Mouse (Mus musculus) ES-E14 (cell line): Measurements from ENCODE around the gene Mpo. TPM values are rescaled to one million over a fixed set of nuclear protein-coding genes. Genes with fewer than 3 reads are reported as not detected.
A peak's percentile ranks its signal among the peaks of the same experiment; 100 is the strongest.

Source experiments
- DNase-seq: peaks from one replicate; pipeline ENCODE4 v3.0.0-alpha.2; 2013; ENCODE audit warnings: low read depth, low spot score
- H3K27ac ChIP-seq: 2 replicates; pipeline ENCODE4 v1.5.1; 2012; ENCODE audit warnings: low read depth, mild to moderate bottlenecking, low read length, moderate library complexity, mixed read lengths; ENCODE audit not compliant: poor library complexity, insufficient read depth, severe bottlenecking
- H3K36me3 ChIP-seq: 2 replicates; pipeline ENCODE4 v1.6.1; 2012; ENCODE audit warnings: mild to moderate bottlenecking, low read length, moderate library complexity, mixed read lengths; ENCODE audit not compliant: control insufficient read depth, poor library complexity, insufficient read depth, severe bottlenecking
- H3K4me1 ChIP-seq, 2 experiments: fragments of 150-350 bp in 1 of 2; sonication (generic) in 1 of 2; 2 replicates each; pipeline ENCODE4 v1.6.1; 2012; ENCODE audit warnings: low read length in 2 of 2, mild to moderate bottlenecking in 1 of 2, mixed read lengths in 1 of 2; ENCODE audit not compliant: control insufficient read depth in 2 of 2, insufficient read depth in 2 of 2, poor library complexity in 1 of 2
- H3K4me3 ChIP-seq, 2 experiments: fragments of 150-350 bp in 1 of 2; sonication (generic) in 1 of 2; 2 replicates each; pipeline ENCODE4 v1.5.1; 2012; ENCODE audit warnings: low read length in 2 of 2, low read depth in 1 of 2, mild to moderate bottlenecking in 1 of 2, mixed read lengths in 1 of 2; ENCODE audit not compliant: insufficient read depth in 1 of 2, poor library complexity in 1 of 2, severe bottlenecking in 1 of 2
- H3K9ac ChIP-seq: 2 replicates; pipeline ENCODE4 v1.6.1; 2012; ENCODE audit warnings: low read depth, mild to moderate bottlenecking, low read length, mixed read lengths; ENCODE audit not compliant: poor library complexity, insufficient read depth, severe bottlenecking
- H3K9me3 ChIP-seq: fragments of 150-350 bp; sonication (generic); 2 replicates; pipeline ENCODE4 v1.6.1; 2012; ENCODE audit warnings: low read depth, mild to moderate bottlenecking, low read length; ENCODE audit not compliant: control insufficient read depth, insufficient read depth
- CHD2 ChIP-seq: IDR thresholded peaks from 2 replicates; pipeline ENCODE4 v1.6.1; 2014; ENCODE audit warnings: mild to moderate bottlenecking, low read depth, low read length, inconsistent platforms
- HCFC1 ChIP-seq: IDR thresholded peaks from 2 replicates; pipeline ENCODE4 v1.6.1; 2012; ENCODE audit warnings: low read length, inconsistent platforms, borderline replicate concordance; ENCODE audit not compliant: insufficient read depth
- MAFK ChIP-seq: IDR thresholded peaks from 2 replicates; pipeline ENCODE4 v1.6.1; 2014; ENCODE audit warnings: mild to moderate bottlenecking, low read depth, low read length, inconsistent platforms; ENCODE audit not compliant: insufficient read depth
- ZC3H11A ChIP-seq: IDR thresholded peaks from 2 replicates; pipeline ENCODE4 v1.6.1; 2012; ENCODE audit warnings: low read depth, mild to moderate bottlenecking, inconsistent platforms, low read length, borderline replicate concordance
- ZNF384 ChIP-seq: IDR thresholded peaks from 2 replicates; pipeline ENCODE4 v1.6.1; 2012; ENCODE audit warnings: low read depth, low read length, inconsistent platforms
- in situ Hi-C, 2 experiments: fragments of 600-800 bp; cut with MboI; formaldehyde crosslinking; loops; one replicate each; pipeline ENCODE4 v1.15.1; 2025; ENCODE audit warnings: low sequenced_read_pairs in 2 of 2, inconsistent platforms in 1 of 2; ENCODE audit not compliant: unreplicated experiment in 2 of 2
- total RNA-seq: library from RNA; depleted of rRNA; stranded (reverse); fragments of 300-350 nt; gene quantifications from 2 replicates; pipeline ENCODE4 v1.2.3, GENCODE M21; 2012; rRNA removed

Gene Mpo
- not detected in 2 replicates for total RNA-seq

DNA sequence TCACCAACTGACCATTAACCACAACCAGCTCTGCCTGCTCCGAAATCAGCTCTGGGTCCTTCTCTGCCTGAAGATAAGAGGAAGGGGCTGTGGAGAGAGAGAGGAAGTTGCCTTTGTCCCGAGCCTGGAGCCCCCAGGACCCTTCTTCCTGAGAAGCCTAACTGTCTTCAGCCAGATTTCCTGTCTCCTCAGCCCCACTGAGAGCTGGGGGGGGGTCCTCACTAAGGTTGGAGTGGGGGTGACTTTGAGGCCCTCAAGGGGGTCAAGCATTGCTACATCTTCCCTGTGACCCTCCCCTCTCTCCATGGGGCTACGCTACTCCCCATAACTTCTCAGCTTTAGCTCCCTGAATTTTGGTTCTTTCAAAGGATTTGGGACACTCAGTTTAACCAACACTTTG, at the start of gene Mpo:
TSS of gene Mpo (plus strand) at position 122 of the 400 bp plus-strand sequence.
- TF ChIP-seq ZC3H11A (no peak), HCFC1 (no peak), MAFK (no peak), CHD2 (no peak)
- no peak for DNase-seq
- Histone ChIP-seq H3K4me1 (peaks cover 0 to 3% of the 10 kb centered on the region in 2 experiments; a peak in 1 of 4 replicates), H3K4me3 (no peak within 1 kb of the TSS), H3K9ac (no peak within 1 kb of the TSS), H3K9me3 (no peaks in the 10 kb centered on the region), H3K36me3 (no peaks in the 10 kb centered on the region), H3K27ac (no peak within 1 kb of the TSS)
- in situ Hi-C loops: no loop called here

GRCm38 (mm10) chr11:87743691-87744090, 49.7 kb upstream of the Mpo start:
- in situ Hi-C loops: no loop called here
- no peak overlapping the region for H3K4me3 ChIP-seq
- H3K9me3 ChIP-seq: no peaks in the 10 kb centered on the region
- no peak for TF ChIP-seq ZNF384
- TF ChIP-seq ZC3H11A: no peak
- TF ChIP-seq HCFC1: no peak
- TF ChIP-seq CHD2: no peak
- no peak for TF ChIP-seq MAFK
- no peak overlapping the region for H3K27ac ChIP-seq
- no peak for DNase-seq
- H3K9ac ChIP-seq: no peak overlapping the region
- peaks cover 35% of the 10 kb centered on the region for H3K36me3 ChIP-seq
- peaks cover 2 to 5% of the 10 kb centered on the region in 2 experiments; a peak in 1 of 4 replicates for H3K4me1 ChIP-seq

GRCm38 (mm10) chr11:87744964-87745363, 48.4 kb upstream of the Mpo start:
- no peak for DNase-seq
- H3K4me1 ChIP-seq: peaks cover 2 to 17% of the 10 kb centered on the region in 2 experiments; a peak in 2 of 4 replicates
- no peak overlapping the region for H3K27ac ChIP-seq
- no peaks in the 10 kb centered on the region for H3K9me3 ChIP-seq
- H3K4me3 ChIP-seq: no peak overlapping the region
- H3K36me3 ChIP-seq: peaks cover 32% of the 10 kb centered on the region
- TF ChIP-seq CHD2 (no peak), ZC3H11A (no peak), HCFC1 (no peak), ZNF384 (no peak), MAFK (no peak)
- in situ Hi-C loops: no loop called here
- H3K9ac ChIP-seq: no peak overlapping the region

- Histone ChIP-seq H3K9me3 (no peaks in the 10 kb centered on the region), H3K4me3 (no peak overlapping the region), H3K9ac (no peak overlapping the region), H3K36me3 (peaks cover 27% of the 10 kb centered on the region), H3K27ac (peak overlapping the region; percentile 34; the same call in 1 of the 2 replicates), H3K4me1 (peaks cover 2 to 18% of the 10 kb centered on the region in 2 experiments; a peak in 2 of 4 replicates)
- no peak for DNase-seq
- no peak for TF ChIP-seq MAFK
- no peak for TF ChIP-seq ZC3H11A
- no peak for TF ChIP-seq ZNF384
- no peak for TF ChIP-seq CHD2
- no peak for TF ChIP-seq HCFC1
- in situ Hi-C loops: no loop called here
These were observed 47.5 kb upstream of the Mpo start for GRCm38 (mm10) chr11:87745632-87746555.
